In genomic region chr14:80901346-80901745, GRCm38 (mm10) we compare ENCODE assay signal across 8 mouse cellular contexts.
A peak's percentile ranks its signal among the peaks of the same experiment; 100 is the strongest.
DNase-seq lines count a peak whose midpoint lies in the region; ATAC-seq and TF ChIP-seq lines count a peak whose summit lies in the region.

No protein-coding gene starts in this region.

- H3K27ac ChIP-seq in heart, postnatal 0 days (ENCODE audit: low read depth) = no peak overlapping the region
- no peak overlapping the region for H3K27ac ChIP-seq in heart, embryonic 10.5 days
- H3K27ac ChIP-seq in forebrain, embryonic 16.5 days (ENCODE audit: low read length) = peak overlapping the region; percentile 1; the same call in 1 of the 2 replicates
- H3K27ac ChIP-seq in liver, embryonic 12.5 days = no peak overlapping the region

- no peak for ATAC-seq in heart, postnatal 0 days (ENCODE audit: insufficient read depth, low read depth)
- ATAC-seq in forebrain, embryonic 16.5 days = peak; percentile 96
- ATAC-seq in liver, embryonic 12.5 days = no peak

- no peaks in the 10 kb centered on the region for H3K9me3 ChIP-seq in heart, postnatal 0 days (replicated peaks; ENCODE audit: control insufficient read depth, low read length)
- no peaks in the 10 kb centered on the region for H3K9me3 ChIP-seq in heart, embryonic 10.5 days
- no peaks in the 10 kb centered on the region for H3K9me3 ChIP-seq in forebrain, embryonic 16.5 days (ENCODE audit: control insufficient read depth, low read length)
- no peaks in the 10 kb centered on the region for H3K9me3 ChIP-seq in liver, embryonic 12.5 days (replicated peaks)

- no peak for TF ChIP-seq CTCF in heart, postnatal 0 days (IDR thresholded peaks at IDR 0.05; ENCODE audit: low read depth)

- DNase-seq in heart, postnatal 0 days (ENCODE audit: low spot score) = no peak
- DNase-seq in heart, embryonic 10.5 days (ENCODE audit: low spot score) = no peak
- peak; percentile 70 to 93 for DNase-seq in layer of hippocampus, postnatal 14 days (ENCODE audit: low spot score in 2 of 2)
- DNase-seq in retina, embryonic 14.5 days (ENCODE audit: low spot score) = peak; percentile 5
- DNase-seq in kidney, postnatal 10 days = no peak
- DNase-seq in spleen, postnatal 36 days (ENCODE audit: low spot score in 2 of 2) = no peak

- no peak for TF ChIP-seq EP300 in heart, postnatal 0 days (IDR thresholded peaks at IDR 0.05; ENCODE audit: low read depth)

- 55% methylated on average over 10 of the region's 10 CpGs for WGBS in heart, postnatal 0 days
- WGBS in heart, embryonic 10.5 days = 69% methylated on average over 10 of the region's 10 CpGs
- 6% methylated on average over 10 of the region's 10 CpGs for WGBS in forebrain, embryonic 16.5 days
- WGBS in liver, embryonic 12.5 days (ENCODE audit: insufficient replicate concordance) = 69% methylated on average over 10 of the region's 10 CpGs

- H3K36me3 ChIP-seq in heart, postnatal 0 days (replicated peaks; ENCODE audit: control insufficient read depth, insufficient read depth, low read length) = no peaks in the 10 kb centered on the region
- no peaks in the 10 kb centered on the region for H3K36me3 ChIP-seq in heart, embryonic 10.5 days
- no peaks in the 10 kb centered on the region for H3K36me3 ChIP-seq in forebrain, embryonic 16.5 days (ENCODE audit: control insufficient read depth, insufficient read depth)
- H3K36me3 ChIP-seq in liver, embryonic 12.5 days = no peaks in the 10 kb centered on the region

- no peaks in the 10 kb centered on the region for H3K4me1 ChIP-seq in heart, postnatal 0 days (ENCODE audit: control insufficient read depth, insufficient read depth)
- no peaks in the 10 kb centered on the region for H3K4me1 ChIP-seq in heart, embryonic 10.5 days
- peaks cover 6% of the 10 kb centered on the region; the same call in 1 of the 2 replicates for H3K4me1 ChIP-seq in forebrain, embryonic 16.5 days (replicated peaks; ENCODE audit: control insufficient read depth, insufficient read depth, low read length)
- no peaks in the 10 kb centered on the region for H3K4me1 ChIP-seq in liver, embryonic 12.5 days

- no peak overlapping the region for H3K4me3 ChIP-seq in heart, postnatal 0 days (ENCODE audit: low read depth, low read length)
- no peak overlapping the region for H3K4me3 ChIP-seq in heart, embryonic 10.5 days
- H3K4me3 ChIP-seq in forebrain, embryonic 16.5 days (replicated peaks; ENCODE audit: low read length) = peak overlapping the region; percentile 33
- no peak overlapping the region for H3K4me3 ChIP-seq in liver, embryonic 12.5 days

- H3K9ac ChIP-seq in heart, postnatal 0 days (replicated peaks; ENCODE audit: low read depth, low read length) = no peak overlapping the region
- H3K9ac ChIP-seq in forebrain, embryonic 16.5 days (replicated peaks; ENCODE audit: low read depth, low read length) = peak overlapping the region; percentile 35
- no peak overlapping the region for H3K9ac ChIP-seq in liver, embryonic 12.5 days

- H3K4me2 ChIP-seq in heart, postnatal 0 days (ENCODE audit: low read depth, low read length) = peak overlapping the region; percentile 5; the same call in 1 of the 2 replicates
- peak overlapping the region; percentile 49 for H3K4me2 ChIP-seq in forebrain, embryonic 16.5 days (ENCODE audit: low read length)
- no peak overlapping the region for H3K4me2 ChIP-seq in liver, embryonic 12.5 days

- H3K27me3 ChIP-seq in heart, postnatal 0 days (ENCODE audit: control insufficient read depth, insufficient read depth, low read length) = no peaks in the 10 kb centered on the region
- H3K27me3 ChIP-seq in heart, embryonic 10.5 days (ENCODE audit: insufficient read depth, poor library complexity, severe bottlenecking) = no peaks in the 10 kb centered on the region
- no peaks in the 10 kb centered on the region for H3K27me3 ChIP-seq in forebrain, embryonic 16.5 days (replicated peaks; ENCODE audit: control insufficient read depth, insufficient read depth, low read length)
- no peaks in the 10 kb centered on the region for H3K27me3 ChIP-seq in liver, embryonic 12.5 days (replicated peaks)

Comparison
In these comparisons a context has a peak if more than half of its experiments do, and no peak if none do; other contexts are left out.
1. DNase-seq: peak in layer of hippocampus, postnatal 14 days (2 of 2) and retina, embryonic 14.5 days (single experiment); none in heart, postnatal 0 days (single experiment), heart, embryonic 10.5 days (single experiment), kidney, postnatal 10 days (single experiment) and spleen, postnatal 36 days (0 of 2).